Mouse (Mus musculus) MEL (cell line): ENCODE results near the gene Smc4. TPM values are rescaled to one million over a fixed set of nuclear protein-coding genes. Genes with fewer than 3 reads are reported as not detected.

Source experiments
- DNase-seq: peaks from one replicate; pipeline ENCODE4 v3.0.0; 2011; ENCODE audit warnings: low read depth, low spot score
- H3K27ac ChIP-seq: 2 replicates; pipeline ENCODE4 v1.5.1; 2012; ENCODE audit warnings: low read depth, mild to moderate bottlenecking, control low read depth, low read length, moderate library complexity; ENCODE audit not compliant: control insufficient read depth
- H3K27me3 ChIP-seq, 2 experiments: fragments of 150-350 bp in 1 of 2; sonication (generic) in 1 of 2; 2 replicates each; pipeline ENCODE4 v1.6.1; 2012; ENCODE audit warnings: low read length in 2 of 2, mild to moderate bottlenecking in 2 of 2, improper control_type of control experiment in 1 of 2, moderate library complexity in 1 of 2; ENCODE audit not compliant: insufficient read depth in 2 of 2, control insufficient read depth in 1 of 2
- H3K36me3 ChIP-seq, 2 experiments: 2 replicates each; pipeline ENCODE4 v1.6.1; 2012 to 2014; ENCODE audit warnings: low read length in 2 of 2, improper control_type of control experiment in 1 of 2, inconsistent platforms in 1 of 2, mild to moderate bottlenecking in 1 of 2; ENCODE audit not compliant: insufficient read depth in 2 of 2, control insufficient read depth in 1 of 2
- H3K4me1 ChIP-seq, 2 experiments: fragments of 150-350 bp in 1 of 2; sonication (generic) in 1 of 2; 2 replicates each; pipeline ENCODE4 v1.6.1; 2012; ENCODE audit warnings: low read length in 2 of 2, improper control_type of control experiment in 1 of 2, mild to moderate bottlenecking in 1 of 2; ENCODE audit not compliant: insufficient read depth in 2 of 2, control insufficient read depth in 1 of 2
- H3K4me3 ChIP-seq, 2 experiments: fragments of 150-350 bp in 1 of 2; sonication (generic) in 1 of 2; 2 replicates each; pipeline ENCODE4 v1.5.1; 2012; ENCODE audit warnings: low read depth in 2 of 2, low read length in 2 of 2, mild to moderate bottlenecking in 2 of 2, moderate library complexity in 2 of 2, control low read depth in 1 of 2, improper control_type of control experiment in 1 of 2; ENCODE audit not compliant: control insufficient read depth in 1 of 2, insufficient read depth in 1 of 2
- H3K79me2 ChIP-seq: 2 replicates; pipeline ENCODE4 v1.6.1; 2012; ENCODE audit warnings: mild to moderate bottlenecking, low read length, moderate library complexity; ENCODE audit not compliant: control insufficient read depth, poor library complexity, insufficient read depth
- H3K9ac ChIP-seq: 2 replicates; pipeline ENCODE4 v1.6.1; 2012; ENCODE audit warnings: low read depth, mild to moderate bottlenecking, control low read depth, low read length, moderate library complexity; ENCODE audit not compliant: control insufficient read depth, poor library complexity, severe bottlenecking
- H3K9me3 ChIP-seq: fragments of 150-350 bp; sonication (generic); replicated peaks from 2 replicates; pipeline ENCODE4 v1.6.1; 2012; ENCODE audit warnings: mild to moderate bottlenecking, low read length, improper control_type of control experiment, moderate library complexity; ENCODE audit not compliant: insufficient read depth
- BHLHE40 ChIP-seq: IDR thresholded peaks from 2 replicates; pipeline ENCODE4 v1.6.1; 2012; ENCODE audit warnings: low read depth, mild to moderate bottlenecking, inconsistent platforms, low read length, improper control_type of control experiment, borderline replicate concordance
- CHD1 ChIP-seq: IDR thresholded peaks from 2 replicates; pipeline ENCODE4 v1.6.1; 2012; ENCODE audit warnings: low read depth, mild to moderate bottlenecking, inconsistent platforms, low read length, improper control_type of control experiment
- E2F4 ChIP-seq: IDR thresholded peaks from 2 replicates; pipeline ENCODE4 v1.6.1; 2011; ENCODE audit warnings: low read depth, low read length, improper control_type of control experiment, borderline replicate concordance
- ELF1 ChIP-seq: IDR thresholded peaks from 2 replicates; pipeline ENCODE4 v1.6.1; 2014; ENCODE audit warnings: low read depth, mild to moderate bottlenecking, inconsistent platforms, low read length, improper control_type of control experiment, moderate library complexity
- EP300 ChIP-seq, 2 experiments: IDR thresholded peaks; 2 replicates each; pipeline ENCODE4 v1.6.1; 2011; ENCODE audit warnings: improper control_type of control experiment in 2 of 2, low read length in 2 of 2, low read depth in 1 of 2, mild to moderate bottlenecking in 1 of 2
- ETS1 ChIP-seq: IDR thresholded peaks from 2 replicates; pipeline ENCODE4 v1.6.1; 2012; ENCODE audit warnings: low read depth, mild to moderate bottlenecking, inconsistent platforms, low read length, improper control_type of control experiment, moderate library complexity
- MAX ChIP-seq: IDR thresholded peaks from 2 replicates; pipeline ENCODE4 v1.6.1; 2011; ENCODE audit warnings: low read length, improper control_type of control experiment
- MYB ChIP-seq: IDR thresholded peaks from 2 replicates; pipeline ENCODE4 v1.6.1; 2011; ENCODE audit warnings: mild to moderate bottlenecking, low read depth, low read length, improper control_type of control experiment
- NELFE ChIP-seq: IDR thresholded peaks from 2 replicates; pipeline ENCODE4 v1.6.1; 2011; ENCODE audit warnings: low read depth, low read length, improper control_type of control experiment
- POLR2AphosphoS2 ChIP-seq: IDR thresholded peaks from 2 replicates; pipeline ENCODE4 v1.6.1; 2011; ENCODE audit warnings: low read length, improper control_type of control experiment
- RAD21 ChIP-seq: IDR thresholded peaks from 2 replicates; pipeline ENCODE4 v1.6.1; 2011; ENCODE audit warnings: mild to moderate bottlenecking, low read depth, low read length, improper control_type of control experiment
- RCOR1 ChIP-seq: IDR thresholded peaks from 2 replicates; pipeline ENCODE4 v1.6.1; 2012; ENCODE audit warnings: low read depth, mild to moderate bottlenecking, inconsistent platforms, low read length, improper control_type of control experiment
- SIN3A ChIP-seq: IDR thresholded peaks from 2 replicates; pipeline ENCODE4 v1.6.1; 2012; ENCODE audit warnings: low read length, improper control_type of control experiment, inconsistent platforms
- SMC3 ChIP-seq: IDR thresholded peaks from 2 replicates; pipeline ENCODE4 v1.6.1; 2011; ENCODE audit warnings: low read depth, low read length, improper control_type of control experiment
- TAL1 ChIP-seq: IDR thresholded peaks from 2 replicates; pipeline ENCODE4 v1.6.1; 2012; ENCODE audit warnings: mild to moderate bottlenecking, inconsistent platforms, low read length, moderate library complexity, mixed read lengths
- TBP ChIP-seq: IDR thresholded peaks from 2 replicates; pipeline ENCODE4 v1.8.0; 2011; ENCODE audit warnings: low read depth, low read length, improper control_type of control experiment
- ZC3H11A ChIP-seq: IDR thresholded peaks from 2 replicates; pipeline ENCODE4 v1.6.1; 2012; ENCODE audit warnings: low read depth, mild to moderate bottlenecking, inconsistent platforms, low read length, improper control_type of control experiment
- ZKSCAN1 ChIP-seq: IDR thresholded peaks from 2 replicates; pipeline ENCODE4 v1.6.1; 2012; ENCODE audit warnings: low read depth, mild to moderate bottlenecking, inconsistent platforms, low read length, improper control_type of control experiment, moderate library complexity
- ZMIZ1 ChIP-seq: IDR thresholded peaks from 2 replicates; pipeline ENCODE4 v1.6.1; 2012; ENCODE audit warnings: low read depth, mild to moderate bottlenecking, inconsistent platforms, low read length, improper control_type of control experiment, moderate library complexity
- ZNF384 ChIP-seq: IDR thresholded peaks from 2 replicates; pipeline ENCODE4 v1.6.1; 2012; ENCODE audit warnings: low read depth, mild to moderate bottlenecking, inconsistent platforms, low read length, improper control_type of control experiment
- polyA plus RNA-seq, 2 experiments: library from polyadenylated mRNA; stranded (reverse) in 1 of 2; unstranded in 1 of 2; fragments of >175 nt in 1 of 2; fragments of >200 nt in 1 of 2; gene quantifications; 2 replicates each; pipeline versions ENCODE4 v1.2.1 to v1.2.4; 2012; ENCODE audit warnings: low replicate concordance in 2 of 2, low read depth in 1 of 2; ENCODE audit not compliant: insufficient read length in 2 of 2, insufficient read depth in 1 of 2, missing spikeins in 1 of 2
- total RNA-seq: library from RNA; depleted of rRNA; stranded (reverse); fragments of 300-350 nt; gene quantifications from 2 replicates; pipeline ENCODE4 v1.2.3, GENCODE M21; 2012

Gene Smc4
- total and polyA plus RNA-seq, 3 experiments: 75.9 to 1,112 (median 88.7) TPM

DNA sequence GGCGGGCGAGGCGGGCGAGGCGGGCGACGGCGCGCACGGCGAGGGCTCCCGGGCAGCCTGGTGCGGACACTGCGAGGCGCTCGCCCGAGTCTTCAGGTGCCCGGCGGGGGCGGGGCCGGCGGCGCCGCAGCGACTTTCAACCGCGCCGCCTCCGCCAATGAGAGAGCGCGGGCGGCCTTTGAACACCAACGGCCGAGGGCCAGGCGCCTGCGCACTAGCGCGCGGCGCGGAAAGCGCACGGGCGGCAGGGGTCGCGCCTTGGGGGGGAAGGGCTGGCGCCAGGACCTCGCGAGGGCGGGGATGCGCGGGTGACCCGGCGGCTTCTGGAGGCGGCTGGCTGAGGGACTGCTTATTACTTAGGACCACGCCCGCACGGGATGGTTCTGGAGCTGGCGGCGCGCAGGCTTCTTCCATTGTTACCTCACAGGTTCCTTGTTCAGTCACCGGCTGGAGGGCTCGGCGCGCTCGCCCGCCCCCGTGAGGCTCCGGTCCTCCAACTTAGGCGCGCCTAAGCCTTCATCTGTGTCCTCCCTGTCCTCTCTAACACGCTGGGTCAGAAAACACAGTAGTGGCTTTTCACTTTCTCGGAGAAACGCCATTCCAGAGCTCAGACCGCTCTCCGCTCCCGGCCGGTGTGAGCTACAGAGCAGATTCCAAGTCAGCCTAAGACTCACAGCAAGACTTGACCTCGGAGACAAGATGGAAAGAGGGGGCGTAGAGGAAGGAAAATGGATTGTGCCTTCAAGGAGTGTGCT lies 40.3 kb downstream of the Smc4 start, which contains the start of gene Trim59 (continued):
- TF ChIP-seq ZC3H11A (no peak), EP300 (IDR thresholded peaks at IDR 0.05; ENCODE audit: low read depth in 1 of 2, low read length in 2 of 2) (peak in 1 of 2 experiments; percentile 36; a peak in 1 of 4 replicates), MYB (peak; percentile 39; the same call in 1 of the 2 replicates), ETS1 (0 out of 2 replicates have a peak, but pooled peaks have one; percentile 30), BHLHE40 (peak; percentile 45; the same call in 1 of the 2 replicates)

DNA sequence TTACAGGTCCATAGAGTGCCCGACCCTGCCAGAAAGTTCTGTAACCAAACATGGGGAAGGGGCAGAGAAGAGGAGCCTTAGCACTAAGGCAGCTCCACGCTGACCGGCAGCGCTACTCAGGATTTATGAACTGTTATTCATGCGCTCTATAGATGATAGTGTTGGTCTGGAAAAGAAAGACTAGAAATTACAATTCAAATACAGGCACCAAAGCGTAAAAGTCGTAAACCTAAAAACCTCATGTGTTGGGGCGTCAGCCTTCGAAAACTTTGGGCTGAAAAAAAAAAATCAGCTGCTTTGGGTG lies 40.8 kb downstream of the Smc4 start:
- peak; percentile 25; the same call in 1 of the 2 replicates for TF ChIP-seq TBP
- peak; percentile 89 for TF ChIP-seq ZNF384
- TF ChIP-seq ZKSCAN1: no peak
- Histone ChIP-seq H3K9me3 (no peaks in the 10 kb centered on the region), H3K4me1 (peaks cover 9 to 18% of the 10 kb centered on the region in 2 experiments), H3K4me3 (peak overlapping the region; percentile 88 to 97), H3K9ac (peak overlapping the region; percentile 97), H3K27ac (peak overlapping the region; percentile 82), H3K36me3 (peaks cover 20 to 32% of the 10 kb centered on the region in 2 experiments), H3K27me3 (no peaks in the 10 kb centered on the region), H3K79me2 (peaks cover 31% of the 10 kb centered on the region)
- no peak for DNase-seq

DNA sequence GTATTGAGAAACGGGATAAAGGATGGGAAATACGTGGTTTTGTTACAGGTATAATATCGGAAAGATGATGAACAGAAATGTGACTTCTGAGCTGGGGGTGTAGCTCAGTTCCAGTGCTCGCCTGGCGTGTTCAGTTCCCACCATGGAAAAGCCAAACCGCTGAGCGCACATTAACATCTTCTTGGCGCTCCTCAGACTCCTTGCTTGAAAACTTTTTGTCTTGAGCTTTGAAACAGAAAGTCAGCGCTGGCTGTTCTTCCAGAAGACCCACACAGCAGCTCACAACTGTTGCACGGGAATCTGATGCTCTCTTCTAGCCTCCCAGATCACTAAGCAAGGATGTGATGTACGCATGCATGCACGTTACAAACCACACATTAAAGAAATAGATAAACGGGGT lies 41.2 kb downstream of the Smc4 start:
- Histone ChIP-seq H3K79me2 (peaks cover 28% of the 10 kb centered on the region), H3K27ac (peak overlapping the region; percentile 82), H3K9ac (peak overlapping the region; percentile 97), H3K9me3 (no peaks in the 10 kb centered on the region), H3K27me3 (no peaks in the 10 kb centered on the region), H3K4me3 (peak overlapping the region; percentile 88 to 97), H3K36me3 (peaks cover 18 to 28% of the 10 kb centered on the region in 2 experiments), H3K4me1 (peaks cover 13 to 16% of the 10 kb centered on the region in 2 experiments)
- DNase-seq: peak; percentile 61
- TF ChIP-seq RAD21 (no peak), POLR2AphosphoS2 (no peak), TBP (no peak), RCOR1 (0 out of 2 replicates have a peak, but pooled peaks have one; percentile 15), MAX (peak; percentile 66), ZMIZ1 (no peak), E2F4 (0 out of 2 replicates have a peak, but pooled peaks have one; percentile 22), EP300 (IDR thresholded peaks at IDR 0.05; ENCODE audit: low read depth in 1 of 2, low read length in 2 of 2) (peak in 1 of 2 experiments; percentile 28; a peak in 1 of 4 replicates), SMC3 (no peak), SIN3A (0 out of 2 replicates have a peak, but pooled peaks have one; percentile 10), TAL1 (no peak), ELF1 (no peak), BHLHE40 (peak; percentile 33; the same call in 1 of the 2 replicates), NELFE (peak; percentile 35; the same call in 1 of the 2 replicates), ZKSCAN1 (0 out of 2 replicates have a peak, but pooled peaks have one; percentile 24), CHD1 (peak; percentile 15; the same call in 1 of the 2 replicates)
